ENCODE assay signal across 8 mouse cellular contexts in genomic region chrX:7840842-7841162, GRCm38 (mm10). TPM values are rescaled to one million over a fixed set of nuclear protein-coding genes. Genes with fewer than 3 reads are reported as not detected.
DNase-seq lines count a peak whose midpoint lies in the region; ATAC-seq and TF ChIP-seq lines count a peak whose summit lies in the region.

No protein-coding gene starts in this region.

- H3K4me1 ChIP-seq in liver, adult 2 months (ENCODE audit: control insufficient read depth, insufficient read depth, low read length): peaks cover 7% of the 10 kb centered on the region
- no peaks in the 10 kb centered on the region; the same call in 1 of the 2 replicates for H3K4me1 ChIP-seq in embryonic fibroblast, embryonic 13.5 days (ENCODE audit: control insufficient read depth, insufficient read depth, low read length)
- peaks cover 6% of the 10 kb centered on the region; the same call in 1 of the 2 replicates for H3K4me1 ChIP-seq in limb, embryonic 10.5 days
- H3K4me1 ChIP-seq in neural tube, embryonic 14.5 days (ENCODE audit: control insufficient read depth, insufficient read depth, low read length): 0 out of 2 replicates have a peak, but pooled peaks cover 5% of the 10 kb centered on the region

- WGBS in liver, adult 2 months: 1% methylated on average over 7 of the region's 7 CpGs
- WGBS in limb, embryonic 10.5 days: 5% methylated on average over 7 of the region's 7 CpGs
- WGBS in neural tube, embryonic 14.5 days: 23% methylated on average over 7 of the region's 7 CpGs

- ATAC-seq in neural tube, embryonic 14.5 days (ENCODE audit: low read depth): no peak

- no peak for TF ChIP-seq CTCF in liver, adult 2 months (IDR thresholded peaks at IDR 0.05; ENCODE audit: low read depth, low read length)
- TF ChIP-seq CTCF in embryonic fibroblast, embryonic 13.5 days (IDR thresholded peaks at IDR 0.05; ENCODE audit: borderline replicate concordance, insufficient read depth, low read length): no peak

- H3K4me3 ChIP-seq in liver, adult 2 months (ENCODE audit: insufficient read depth, low read depth, low read length): peak overlapping the region; percentile 48; the same call in 1 of the 2 replicates
- H3K4me3 ChIP-seq in embryonic fibroblast, embryonic 13.5 days (ENCODE audit: insufficient read depth, low read length): no peak overlapping the region; the same call in 1 of the 2 replicates
- peak overlapping the region; percentile 82 for H3K4me3 ChIP-seq in limb, embryonic 10.5 days
- peak overlapping the region; percentile 68 for H3K4me3 ChIP-seq in neural tube, embryonic 14.5 days (ENCODE audit: low read depth, low read length)

- peaks cover 7% of the 10 kb centered on the region for H3K79me2 ChIP-seq in liver, adult 2 months (ENCODE audit: control insufficient read depth, insufficient read depth, low read length)

- H3K4me2 ChIP-seq in neural tube, embryonic 14.5 days (ENCODE audit: low read depth, low read length): peak overlapping the region; percentile 25; the same call in 1 of the 2 replicates

- H3K9me3 ChIP-seq in limb, embryonic 10.5 days (replicated peaks): no peaks in the 10 kb centered on the region
- H3K9me3 ChIP-seq in neural tube, embryonic 14.5 days (ENCODE audit: control insufficient read depth, low read length): no peaks in the 10 kb centered on the region

- no peak for TF ChIP-seq POLR2A in liver, adult 2 months (IDR thresholded peaks at IDR 0.05; ENCODE audit: extremely low read depth, insufficient read depth, low read length)
- TF ChIP-seq POLR2A in embryonic fibroblast, embryonic 13.5 days (IDR thresholded peaks at IDR 0.05; ENCODE audit: low read depth, low read length): no peak

- no peaks in the 10 kb centered on the region for H3K27me3 ChIP-seq in liver, adult 2 months (ENCODE audit: control insufficient read depth, insufficient read depth, low read length)
- 0 out of 2 replicates have a peak, but pooled peaks cover 3% of the 10 kb centered on the region for H3K27me3 ChIP-seq in limb, embryonic 10.5 days (ENCODE audit: low read depth, poor library complexity, severe bottlenecking)
- H3K27me3 ChIP-seq in neural tube, embryonic 14.5 days (ENCODE audit: control insufficient read depth, insufficient read depth, low read length): no peaks in the 10 kb centered on the region

- no peaks in the 10 kb centered on the region; the same call in 1 of the 2 replicates for H3K36me3 ChIP-seq in liver, adult 2 months (ENCODE audit: control insufficient read depth, insufficient read depth, low read length)
- H3K36me3 ChIP-seq in limb, embryonic 10.5 days: no peaks in the 10 kb centered on the region
- no peaks in the 10 kb centered on the region for H3K36me3 ChIP-seq in neural tube, embryonic 14.5 days (ENCODE audit: control insufficient read depth, insufficient read depth, low read length)

- no peak overlapping the region for H3K9ac ChIP-seq in liver, adult 2 months (ENCODE audit: low read depth, low read length)
- H3K9ac ChIP-seq in neural tube, embryonic 14.5 days (replicated peaks; ENCODE audit: low read depth, low read length): no peak overlapping the region

- DNase-seq in liver, adult 2 months (ENCODE audit: extremely low read depth, low read depth, low spot score): no peak
- DNase-seq in liver: no peak
- no peak for DNase-seq in limb, embryonic 10.5 days (ENCODE audit: low spot score)
- no peak for DNase-seq in spleen, adult 12 weeks (ENCODE audit: low spot score)
- DNase-seq in left cerebral cortex, postnatal 25 days (ENCODE audit: low spot score in 2 of 2): no peak
- no peak for DNase-seq in layer of hippocampus, postnatal 14 days (ENCODE audit: low spot score in 2 of 2)

- intact Hi-C loops in left cerebral cortex, postnatal 25 days (cut with DNase I): loop anchor here (5.0 kb wide), 1 partner anchor 36 kb away; the partner anchor contains the start of gene Pim2

- peak overlapping the region; percentile 73 for H3K27ac ChIP-seq in liver, adult 2 months (replicated peaks; ENCODE audit: insufficient read depth, low read depth, low read length)
- H3K27ac ChIP-seq in embryonic fibroblast, embryonic 13.5 days (ENCODE audit: insufficient read depth, low read length): peak overlapping the region; percentile 44; the same call in 1 of the 2 replicates
- no peak overlapping the region for H3K27ac ChIP-seq in limb, embryonic 10.5 days
- no peak overlapping the region for H3K27ac ChIP-seq in neural tube, embryonic 14.5 days (ENCODE audit: low read depth, low read length)

RNA-seq across cellular contexts. Expression of gene Otud5, which starts 0.4 kb away (rescaled TPM):
- total RNA-seq in liver, adult 2 months (2014; rRNA removed): 18.0 and 22.0 TPM in 2 replicates
- 14.2 and 17.0 TPM in 2 replicates for polyA plus RNA-seq in liver, adult 2 months (2012; rRNA removed)
- polyA plus RNA-seq in embryonic fibroblast, embryonic 13.5 days (2011; ENCODE audit: insufficient read length, low read depth, missing spikeins): 57.5 and 65.0 TPM in 2 replicates
- polyA plus RNA-seq in limb, embryonic 10.5 days (2016; fragmentation: Nextera tagmentation; extraction: Ambion mirVana): 41.4 and 47.5 TPM in 2 replicates
- polyA plus RNA-seq in neural tube, embryonic 14.5 days (2014; fragmentation: Nextera tagmentation; extraction: Ambion mirVana): 26.8 and 28.1 TPM in 2 replicates
- total RNA-seq in left cerebral cortex, postnatal 25 days (2021): 10 to 100 TPM; 74.8 to 83.2 TPM
- total RNA-seq in layer of hippocampus, postnatal 14 days (2021): 10 to 100 TPM; 64.1 to 64.9 TPM

RNA-seq across cellular contexts. Expression of gene Kcnd1, which starts 18.7 kb away (rescaled TPM):
- not detected in 2 replicates for total RNA-seq in liver, adult 2 months (2014; rRNA removed)
- 0.11 TPM in 2 replicates for polyA plus RNA-seq in liver, adult 2 months (2012; rRNA removed)
- 5.7 and 7.5 TPM in 2 replicates for polyA plus RNA-seq in embryonic fibroblast, embryonic 13.5 days (2011; ENCODE audit: insufficient read length, low read depth, missing spikeins)
- 0.85 and 1.2 TPM in 2 replicates for polyA plus RNA-seq in limb, embryonic 10.5 days (2016; fragmentation: Nextera tagmentation; extraction: Ambion mirVana)
- 5.8 and 7.7 TPM in 2 replicates for polyA plus RNA-seq in neural tube, embryonic 14.5 days (2014; fragmentation: Nextera tagmentation; extraction: Ambion mirVana)
- total RNA-seq in left cerebral cortex, postnatal 25 days (2021): 1 to 10 TPM; 7.0 to 8.9 TPM
- total RNA-seq in layer of hippocampus, postnatal 14 days (2021): 10 to 100 TPM in 1 of 2 experiments, 1 to 10 TPM in 1; 9.8 to 10.0 TPM

RNA-seq across cellular contexts. Expression of gene Pim2, which starts 37.3 kb away (rescaled TPM):
- total RNA-seq in liver, adult 2 months (2014; rRNA removed): 0.74 and 1.9 TPM in 2 replicates
- 4.7 and 5.4 TPM in 2 replicates for polyA plus RNA-seq in liver, adult 2 months (2012; rRNA removed)
- polyA plus RNA-seq in embryonic fibroblast, embryonic 13.5 days (2011; ENCODE audit: insufficient read length, low read depth, missing spikeins): 4.0 and 4.3 TPM in 2 replicates
- polyA plus RNA-seq in limb, embryonic 10.5 days (2016; fragmentation: Nextera tagmentation; extraction: Ambion mirVana): 6.2 TPM in 2 replicates
- polyA plus RNA-seq in neural tube, embryonic 14.5 days (2014; fragmentation: Nextera tagmentation; extraction: Ambion mirVana): 20.7 and 22.9 TPM in 2 replicates
- total RNA-seq in left cerebral cortex, postnatal 25 days (2021): 10 to 100 TPM; 55.3 to 57.3 TPM
- 10 to 100 TPM; 43.2 to 49.5 TPM for total RNA-seq in layer of hippocampus, postnatal 14 days (2021)

RNA-seq across cellular contexts. Expression of gene Slc35a2, which starts 43.0 kb away (rescaled TPM):
- 10.6 and 11.5 TPM in 2 replicates for total RNA-seq in liver, adult 2 months (2014; rRNA removed)
- polyA plus RNA-seq in liver, adult 2 months (2012; rRNA removed): 34.7 and 42.6 TPM in 2 replicates
- 113 and 123 TPM in 2 replicates for polyA plus RNA-seq in embryonic fibroblast, embryonic 13.5 days (2011; ENCODE audit: insufficient read length, low read depth, missing spikeins)
- polyA plus RNA-seq in limb, embryonic 10.5 days (2016; fragmentation: Nextera tagmentation; extraction: Ambion mirVana): 23.3 and 24.0 TPM in 2 replicates
- 23.6 and 25.1 TPM in 2 replicates for polyA plus RNA-seq in neural tube, embryonic 14.5 days (2014; fragmentation: Nextera tagmentation; extraction: Ambion mirVana)
- total RNA-seq in left cerebral cortex, postnatal 25 days (2021): 10 to 100 TPM; 46.6 to 47.4 TPM
- 10 to 100 TPM; 45.9 to 52.7 TPM for total RNA-seq in layer of hippocampus, postnatal 14 days (2021)

RNA-seq across cellular contexts. Expression of gene Gripap1, which starts 51.2 kb away (rescaled TPM):
- 11.5 and 13.5 TPM in 2 replicates for total RNA-seq in liver, adult 2 months (2014; rRNA removed)
- 14.6 and 22.2 TPM in 2 replicates for polyA plus RNA-seq in liver, adult 2 months (2012; rRNA removed)
- 37.7 and 42.1 TPM in 2 replicates for polyA plus RNA-seq in embryonic fibroblast, embryonic 13.5 days (2011; ENCODE audit: insufficient read length, low read depth, missing spikeins)
- 29.5 and 36.3 TPM in 2 replicates for polyA plus RNA-seq in limb, embryonic 10.5 days (2016; fragmentation: Nextera tagmentation; extraction: Ambion mirVana)
- 57.3 and 74.5 TPM in 2 replicates for polyA plus RNA-seq in neural tube, embryonic 14.5 days (2014; fragmentation: Nextera tagmentation; extraction: Ambion mirVana)
- 100 to 1,000 TPM in 1 of 2 experiments, 10 to 100 TPM in 1; 99.6 to 105 TPM for total RNA-seq in left cerebral cortex, postnatal 25 days (2021)
- total RNA-seq in layer of hippocampus, postnatal 14 days (2021): 10 to 100 TPM; 88.1 to 98.9 TPM

Comparison
In these comparisons a context has a peak if more than half of its experiments do, and no peak if none do; other contexts are left out.
1. H3K27ac ChIP-seq: peak in liver, adult 2 months (single experiment) and embryonic fibroblast, embryonic 13.5 days (single experiment); none in limb, embryonic 10.5 days (single experiment) and neural tube, embryonic 14.5 days (single experiment).